Mouse (Mus musculus) E14TG2a.4 (cell line): Measurements from ENCODE around the gene Gm49342.

Experiments
- CTCF ChIP-seq: conservative IDR thresholded peaks from 2 replicates; pipeline ENCODE4 v1.5.1; 2014; ENCODE audit warnings: low read length
- NANOG ChIP-seq: IDR thresholded peaks from 2 replicates; pipeline ENCODE4 v1.6.1; 2014; ENCODE audit warnings: borderline replicate concordance, low read length, mixed read lengths

GRCm38 (mm10) chr14:50981207-50981606, 36.9 kb downstream of the Gm49342 start:
- TF ChIP-seq CTCF (no peak), NANOG (no peak)
